23 mouse cellular contexts compared by ENCODE assay signal in genomic region chr7:112645724-112646123, GRCm38 (mm10). TPM values are rescaled to one million over a fixed set of nuclear protein-coding genes. Genes with fewer than 3 reads are reported as not detected.
DNase-seq lines count a peak whose midpoint lies in the region; ATAC-seq and TF ChIP-seq lines count a peak whose summit lies in the region.
"Had no signal": no experiment of that assay in that cellular context is flagged by ENCODE, and none has a peak within 500 bp of the region (broad histone marks: within the 10 kb centered on the region; RNA-seq: fewer than 3 reads in every experiment).

No protein-coding gene starts in this region.

- no peak for DNase-seq in stomach, postnatal 0 days (ENCODE audit: low spot score)
- peak; percentile 81 for DNase-seq in Muller cell, postnatal 12 days (ENCODE audit: inconsistent ontology term)
- no peak for DNase-seq in right cerebral cortex, postnatal 36 days (ENCODE audit: low spot score in 2 of 2)
- no peak for DNase-seq in forebrain, embryonic 14.5 days (ENCODE audit: low spot score)
- no peak for DNase-seq in left cerebral cortex, postnatal 25 days (ENCODE audit: low spot score in 2 of 2)
- DNase-seq: adrenal gland, postnatal 14 days; cerebellum, adult 2 months; cerebellum, postnatal 10 days; gastrocnemius, postnatal 10 days; heart, adult 18-20 months; heart, postnatal 10 days; heart, postnatal 4 days had no signal

- no peaks in the 10 kb centered on the region for H3K36me3 ChIP-seq in stomach, embryonic 16.5 days (ENCODE audit: control insufficient read depth, insufficient read depth, low read length)
- H3K36me3 ChIP-seq in stomach, postnatal 0 days (ENCODE audit: control insufficient read depth, insufficient read depth, low read length): no peaks in the 10 kb centered on the region
- no peaks in the 10 kb centered on the region for H3K36me3 ChIP-seq in forebrain, embryonic 14.5 days (ENCODE audit: control insufficient read depth, insufficient read depth, low read length)
- H3K36me3 ChIP-seq: embryonic facial prominence, embryonic 10.5 days; forebrain, embryonic 10.5 days; forebrain, embryonic 15.5 days; hindbrain, embryonic 12.5 days had no signal

- TF ChIP-seq POLR2A in embryonic fibroblast, embryonic 13.5 days (IDR thresholded peaks at IDR 0.05; ENCODE audit: low read depth, low read length): no peak

- H3K27me3 ChIP-seq in stomach, embryonic 16.5 days (ENCODE audit: control insufficient read depth, insufficient read depth, low read length): no peaks in the 10 kb centered on the region
- H3K27me3 ChIP-seq in stomach, postnatal 0 days (ENCODE audit: control insufficient read depth, insufficient read depth, low read length): no peaks in the 10 kb centered on the region
- no peaks in the 10 kb centered on the region for H3K27me3 ChIP-seq in forebrain, embryonic 14.5 days (replicated peaks; ENCODE audit: control insufficient read depth, insufficient read depth, low read length)
- H3K27me3 ChIP-seq: forebrain, embryonic 15.5 days; hindbrain, embryonic 12.5 days had no signal

- no peak for TF ChIP-seq EP300 in stomach, postnatal 0 days (optimal IDR thresholded peaks at IDR 0.05)

- peak; percentile 40; the same call in 1 of the 2 replicates for ATAC-seq in stomach, embryonic 16.5 days (ENCODE audit: insufficient read depth, low FRiP score)
- ATAC-seq in stomach, postnatal 0 days (ENCODE audit: low FRiP score, low TSS enrichment): no peak
- ATAC-seq in forebrain, embryonic 14.5 days: no peak
- ATAC-seq: activated CD4-positive, CD25-positive, alpha-beta regulatory T cell, adult 4 months; forebrain, embryonic 15.5 days; hindbrain, embryonic 16.5 days; inflammation-experienced regulatory T-cells, adult 6 months had no signal

- H3K4me1 ChIP-seq in stomach, embryonic 16.5 days (ENCODE audit: control insufficient read depth, insufficient read depth, low read length): no peaks in the 10 kb centered on the region
- no peaks in the 10 kb centered on the region for H3K4me1 ChIP-seq in stomach, postnatal 0 days (replicated peaks; ENCODE audit: control insufficient read depth, insufficient read depth)
- H3K4me1 ChIP-seq in embryonic fibroblast, embryonic 13.5 days (ENCODE audit: control insufficient read depth, insufficient read depth, low read length): peaks cover 2% of the 10 kb centered on the region; the same call in 1 of the 2 replicates
- no peaks in the 10 kb centered on the region for H3K4me1 ChIP-seq in forebrain, embryonic 14.5 days (ENCODE audit: control insufficient read depth, insufficient read depth, low read length)
- H3K4me1 ChIP-seq: forebrain, embryonic 15.5 days had no signal

- no peak overlapping the region for H3K9ac ChIP-seq in stomach, embryonic 16.5 days (ENCODE audit: low read length)
- no peak overlapping the region for H3K9ac ChIP-seq in stomach, postnatal 0 days (ENCODE audit: low read length)
- no peak overlapping the region for H3K9ac ChIP-seq in forebrain, embryonic 14.5 days (ENCODE audit: low read length)
- H3K9ac ChIP-seq: forebrain, embryonic 15.5 days; hindbrain, embryonic 12.5 days had no signal

- H3K27ac ChIP-seq in stomach, embryonic 16.5 days (ENCODE audit: low read length): no peak overlapping the region
- H3K27ac ChIP-seq in stomach, postnatal 0 days (replicated peaks): no peak overlapping the region
- peak overlapping the region; percentile 84 for H3K27ac ChIP-seq in embryonic fibroblast, embryonic 13.5 days (ENCODE audit: insufficient read depth, low read length)
- no peak overlapping the region for H3K27ac ChIP-seq in forebrain, embryonic 14.5 days (ENCODE audit: low read depth, low read length)
- H3K27ac ChIP-seq: embryonic facial prominence, embryonic 10.5 days; forebrain, embryonic 10.5 days; forebrain, embryonic 15.5 days; heart, embryonic 10.5 days; hindbrain, embryonic 12.5 days had no signal

- H3K9me3 ChIP-seq in stomach, embryonic 16.5 days (replicated peaks; ENCODE audit: control insufficient read depth, low read length): no peaks in the 10 kb centered on the region
- no peaks in the 10 kb centered on the region for H3K9me3 ChIP-seq in stomach, postnatal 0 days (ENCODE audit: control insufficient read depth, low read length)
- no peaks in the 10 kb centered on the region for H3K9me3 ChIP-seq in forebrain, embryonic 14.5 days (replicated peaks; ENCODE audit: control insufficient read depth, low read length)
- H3K9me3 ChIP-seq: embryonic facial prominence, embryonic 10.5 days; forebrain, embryonic 10.5 days; forebrain, embryonic 15.5 days; heart, embryonic 10.5 days; hindbrain, embryonic 12.5 days had no signal

- 69% methylated on average over 2 of the region's 2 CpGs for whole genome bisulfite sequencing in stomach, embryonic 16.5 days
- 65% methylated on average over 2 of the region's 2 CpGs for WGBS in stomach, postnatal 0 days
- 83% methylated on average over 2 of the region's 2 CpGs for WGBS in forebrain, embryonic 14.5 days

- intact Hi-C loops in left cerebral cortex, postnatal 25 days (cut with DNase I): no loop called here

- no peak for TF ChIP-seq CTCF in stomach, postnatal 0 days (IDR thresholded peaks at IDR 0.05; ENCODE audit: low read depth)
- TF ChIP-seq CTCF in embryonic fibroblast, embryonic 13.5 days (IDR thresholded peaks at IDR 0.05; ENCODE audit: borderline replicate concordance, insufficient read depth, low read length): no peak

- no peak overlapping the region for H3K4me3 ChIP-seq in stomach, embryonic 16.5 days (replicated peaks; ENCODE audit: low read length)
- H3K4me3 ChIP-seq in stomach, postnatal 0 days (ENCODE audit: low read depth, low read length): no peak overlapping the region
- no peak overlapping the region for H3K4me3 ChIP-seq in embryonic fibroblast, embryonic 13.5 days (ENCODE audit: insufficient read depth, low read length)
- no peak overlapping the region for H3K4me3 ChIP-seq in forebrain, embryonic 14.5 days (ENCODE audit: low read depth, low read length)
- H3K4me3 ChIP-seq: embryonic facial prominence, embryonic 10.5 days; erythroblast, embryonic 14.5 days; forebrain, embryonic 10.5 days; forebrain, embryonic 15.5 days; heart, embryonic 10.5 days; hindbrain, embryonic 12.5 days had no signal

- H3K4me2 ChIP-seq in stomach, embryonic 16.5 days (ENCODE audit: low read depth, low read length): no peak overlapping the region
- H3K4me2 ChIP-seq in stomach, postnatal 0 days (replicated peaks; ENCODE audit: low read depth): no peak overlapping the region
- H3K4me2 ChIP-seq in forebrain, embryonic 14.5 days (ENCODE audit: low read length): no peak overlapping the region
- H3K4me2 ChIP-seq: forebrain, embryonic 15.5 days; hindbrain, embryonic 12.5 days had no signal

RNA-seq across cellular contexts. Expression of gene Tead1, which starts 33.4 kb away (rescaled TPM):
- 18.0 and 18.9 TPM in 2 replicates for polyA plus RNA-seq in stomach, embryonic 16.5 days (2015; fragmentation: Nextera tagmentation; extraction: Ambion mirVana)
- polyA plus RNA-seq in stomach, postnatal 0 days (2015; fragmentation: Nextera tagmentation; extraction: Ambion mirVana): 13.5 and 13.9 TPM in 2 replicates
- 209 and 224 TPM in 2 replicates for polyA plus RNA-seq in embryonic fibroblast, embryonic 13.5 days (2011; ENCODE audit: insufficient read length, low read depth, missing spikeins)
- polyA plus RNA-seq in forebrain, embryonic 14.5 days (2014; fragmentation: Nextera tagmentation; extraction: Ambion mirVana): 6.0 and 7.8 TPM in 2 replicates
- total RNA-seq in left cerebral cortex, postnatal 25 days (2021): 10 to 100 TPM; 11.8 to 12.0 TPM
- polyA plus RNA-seq: erythroblast, embryonic 14.5 days had no signal

Comparison
In these comparisons a context has a peak if more than half of its experiments do, and no peak if none do; other contexts are left out.
1. RNA of gene Tead1, which starts 33.4 kb away (polyA plus RNA-seq): 209 to 224 TPM in embryonic fibroblast, embryonic 13.5 days; 18.0 to 18.9 TPM in stomach, embryonic 16.5 days, 13.5 to 13.9 TPM in stomach, postnatal 0 days and 6.0 to 7.8 TPM in forebrain, embryonic 14.5 days; every median in the first group is over 10 times any median in the second.